Mouse (Mus musculus): Measurements from ENCODE around the gene Myg1. TPM values are rescaled to one million over a fixed set of nuclear protein-coding genes. Genes with fewer than 3 reads are reported as not detected.

The Myg1 gene
- 8.8 TPM for polyA plus RNA-seq (2014; fragmentation: Illumina TruSeq; extraction: RNeasy Lipid Tissue Mini Kit (QIAGEN cat#74804); ENCODE audit: low read depth, low replicate concordance)

GRCm38 (mm10) chr15:102331610-102332015 is at the start of gene Myg1:
Myg1 (plus strand) TSS chr15:102331709.

GRCm38 (mm10) chr15:102295633-102296367 is 35.7 kb upstream of the Myg1 start, which contains the start of gene Espl1:
Espl1 (plus strand) TSS chr15:102296266.

GRCm38 (mm10) chr15:102326022-102326576 is 5.4 kb upstream of the Myg1 start, which contains the start of gene Pfdn5:
Pfdn5 (plus strand) TSS chr15:102326116.

DNA sequence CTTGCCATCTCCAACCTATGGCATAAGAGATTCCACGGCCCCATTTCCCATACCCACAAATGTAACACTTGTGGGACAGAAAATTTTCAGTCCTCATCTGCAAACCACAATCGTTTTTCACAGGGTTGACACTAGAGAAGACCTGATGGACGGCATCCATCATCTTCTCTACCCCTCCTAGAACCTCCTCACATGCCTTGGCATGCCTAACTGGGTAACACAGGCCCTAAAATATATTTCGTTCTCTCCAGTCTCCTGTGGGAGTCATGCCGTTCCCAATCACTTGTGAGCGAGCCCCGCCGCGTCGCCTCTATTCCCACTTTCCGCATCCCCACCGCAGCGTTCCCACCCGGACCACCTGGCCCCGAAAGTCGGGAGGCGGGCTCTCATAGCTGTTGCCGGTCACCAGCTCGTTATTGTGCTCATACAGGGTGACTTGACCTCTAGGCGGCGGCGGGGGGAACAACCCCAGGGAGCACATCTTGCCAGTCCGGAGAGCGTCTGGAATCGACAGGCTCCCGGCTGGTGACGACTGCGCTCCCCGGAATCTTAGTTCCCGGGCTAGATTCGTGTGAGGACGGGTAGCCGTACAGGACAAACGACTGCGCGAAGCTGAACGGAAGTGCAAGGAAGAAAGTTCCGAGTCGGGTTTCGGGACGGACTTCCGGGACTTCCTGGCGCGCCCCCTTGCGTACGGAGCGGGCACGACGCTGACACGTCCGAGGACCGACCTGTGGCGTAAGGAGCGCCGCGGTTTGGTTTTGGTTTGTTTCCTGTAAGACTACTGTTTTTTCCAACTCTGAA is 18.8 kb downstream of the Myg1 start, which contains the start of gene Aaas:
Gene Aaas, minus strand, starts transcription at position 634 of the 804 bp plus-strand sequence.

GRCm38 (mm10) chr15:102366733-102367344 is 35.3 kb downstream of the Myg1 start, which contains the start of gene Sp7:
Sp7 (minus strand) TSS chr15:102367182.

Other genes with a start within 250 kb of the Myg1 start
- gene Tns2, start 231.3 kb upstream of the Myg1 start, polyA plus RNA-seq (2014; fragmentation: Illumina TruSeq; extraction: RNeasy Lipid Tissue Mini Kit (QIAGEN cat#74804); ENCODE audit: low read depth, low replicate concordance): 3.6 TPM
- gene Spryd3, start 195.5 kb upstream of the Myg1 start, polyA plus RNA-seq (2014; fragmentation: Illumina TruSeq; extraction: RNeasy Lipid Tissue Mini Kit (QIAGEN cat#74804); ENCODE audit: low read depth, low replicate concordance): 0.81 TPM
- 0.57 TPM for gene Igfbp6, start 187.3 kb upstream of the Myg1 start, polyA plus RNA-seq (2014; fragmentation: Illumina TruSeq; extraction: RNeasy Lipid Tissue Mini Kit (QIAGEN cat#74804); ENCODE audit: low read depth, low replicate concordance)
- not detected for gene Soat2, start 181.2 kb upstream of the Myg1 start, polyA plus RNA-seq (2014; fragmentation: Illumina TruSeq; extraction: RNeasy Lipid Tissue Mini Kit (QIAGEN cat#74804); ENCODE audit: low read depth, low replicate concordance)
- 10.3 TPM for gene Zfp740, start 128.5 kb upstream of the Myg1 start, polyA plus RNA-seq (2014; fragmentation: Illumina TruSeq; extraction: RNeasy Lipid Tissue Mini Kit (QIAGEN cat#74804); ENCODE audit: low read depth, low replicate concordance)
- gene Csad, start 127.0 kb upstream of the Myg1 start, polyA plus RNA-seq (2014; fragmentation: Illumina TruSeq; extraction: RNeasy Lipid Tissue Mini Kit (QIAGEN cat#74804); ENCODE audit: low read depth, low replicate concordance): 5.8 TPM
- gene Itgb7, start 99.8 kb upstream of the Myg1 start, polyA plus RNA-seq (2014; fragmentation: Illumina TruSeq; extraction: RNeasy Lipid Tissue Mini Kit (QIAGEN cat#74804); ENCODE audit: low read depth, low replicate concordance): not detected
- 1.2 TPM for gene Rarg, start 74.2 kb upstream of the Myg1 start, polyA plus RNA-seq (2014; fragmentation: Illumina TruSeq; extraction: RNeasy Lipid Tissue Mini Kit (QIAGEN cat#74804); ENCODE audit: low read depth, low replicate concordance)
- gene Gm9918, start 61.1 kb upstream of the Myg1 start, polyA plus RNA-seq (2014; fragmentation: Illumina TruSeq; extraction: RNeasy Lipid Tissue Mini Kit (QIAGEN cat#74804); ENCODE audit: low read depth, low replicate concordance): not detected
- gene Mfsd5, start 52.3 kb upstream of the Myg1 start, polyA plus RNA-seq (2014; fragmentation: Illumina TruSeq; extraction: RNeasy Lipid Tissue Mini Kit (QIAGEN cat#74804); ENCODE audit: low read depth, low replicate concordance): 0.20 TPM
- gene Espl1, start 35.4 kb upstream of the Myg1 start, polyA plus RNA-seq (2014; fragmentation: Illumina TruSeq; extraction: RNeasy Lipid Tissue Mini Kit (QIAGEN cat#74804); ENCODE audit: low read depth, low replicate concordance): 5.2 TPM
- gene Pfdn5, start 5.6 kb upstream of the Myg1 start, polyA plus RNA-seq (2014; fragmentation: Illumina TruSeq; extraction: RNeasy Lipid Tissue Mini Kit (QIAGEN cat#74804); ENCODE audit: low read depth, low replicate concordance): 178 TPM
- gene Aaas, start 19.1 kb downstream of the Myg1 start, polyA plus RNA-seq (2014; fragmentation: Illumina TruSeq; extraction: RNeasy Lipid Tissue Mini Kit (QIAGEN cat#74804); ENCODE audit: low read depth, low replicate concordance): 10.5 TPM
- 0.06 TPM for gene Sp7, start 35.5 kb downstream of the Myg1 start, polyA plus RNA-seq (2014; fragmentation: Illumina TruSeq; extraction: RNeasy Lipid Tissue Mini Kit (QIAGEN cat#74804); ENCODE audit: low read depth, low replicate concordance)
- gene Sp1, start 74.4 kb downstream of the Myg1 start, polyA plus RNA-seq (2014; fragmentation: Illumina TruSeq; extraction: RNeasy Lipid Tissue Mini Kit (QIAGEN cat#74804); ENCODE audit: low read depth, low replicate concordance): 42.2 TPM
- gene Amhr2, start 113.7 kb downstream of the Myg1 start, polyA plus RNA-seq (2014; fragmentation: Illumina TruSeq; extraction: RNeasy Lipid Tissue Mini Kit (QIAGEN cat#74804); ENCODE audit: low read depth, low replicate concordance): 3.7 TPM
- 5.6 TPM for gene Prr13, start 127.3 kb downstream of the Myg1 start, polyA plus RNA-seq (2014; fragmentation: Illumina TruSeq; extraction: RNeasy Lipid Tissue Mini Kit (QIAGEN cat#74804); ENCODE audit: low read depth, low replicate concordance)
- 1,121 TPM for gene Pcbp2, start 138.8 kb downstream of the Myg1 start, polyA plus RNA-seq (2014; fragmentation: Illumina TruSeq; extraction: RNeasy Lipid Tissue Mini Kit (QIAGEN cat#74804); ENCODE audit: low read depth, low replicate concordance)
- not detected for gene Gm10337, start 172.0 kb downstream of the Myg1 start, polyA plus RNA-seq (2014; fragmentation: Illumina TruSeq; extraction: RNeasy Lipid Tissue Mini Kit (QIAGEN cat#74804); ENCODE audit: low read depth, low replicate concordance)
- 1.4 TPM for gene Map3k12, start 185.4 kb downstream of the Myg1 start, polyA plus RNA-seq (2014; fragmentation: Illumina TruSeq; extraction: RNeasy Lipid Tissue Mini Kit (QIAGEN cat#74804); ENCODE audit: low read depth, low replicate concordance)
- 7.4 TPM for gene Tarbp2, start 186.5 kb downstream of the Myg1 start, polyA plus RNA-seq (2014; fragmentation: Illumina TruSeq; extraction: RNeasy Lipid Tissue Mini Kit (QIAGEN cat#74804); ENCODE audit: low read depth, low replicate concordance)
- not detected for gene Npff, start 193.2 kb downstream of the Myg1 start, polyA plus RNA-seq (2014; fragmentation: Illumina TruSeq; extraction: RNeasy Lipid Tissue Mini Kit (QIAGEN cat#74804); ENCODE audit: low read depth, low replicate concordance)